Mouse (Mus musculus) lung, postnatal 0 days (tissue): ENCODE measurements at regions not wholly inside any gene's neighbourhood (a gene's known extent, or its start where the extent isn't known, plus 50 kb on each side); places are given as distances from the start of the nearest gene placed in this dataset.

Source experiments
- CTCF ChIP-seq: IDR thresholded peaks from 2 replicates; pipeline ENCODE4 v1.5.1; 2016; ENCODE audit warnings: antibody characterized with exemption, mild to moderate bottlenecking
- EP300 ChIP-seq: IDR thresholded peaks from 2 replicates; pipeline ENCODE4 v1.6.1; 2016; ENCODE audit warnings: antibody characterized with exemption, mild to moderate bottlenecking, control low read depth

- TF ChIP-seq CTCF = no peak
- TF ChIP-seq EP300 = no peak
Observed at GRCm38 (mm10) chr4:69892829-69893175, 517.4 kb downstream of the Cdk5rap2 start.
